Mouse (Mus musculus) heart, embryonic 13.5 days (tissue): ENCODE measurements around the gene Trim17. TPM values are rescaled to one million over a fixed set of nuclear protein-coding genes. Genes with fewer than 3 reads are reported as not detected.

Experiments
- ATAC-seq: fragments of 200-750 bp; cut with Nextera tagmentation; 2 replicates; pipeline ENCODE4 v1.8.0; 2017; ENCODE audit warnings: moderate TSS enrichment; ENCODE audit not compliant: insufficient number of reproducible peaks, low FRiP score, low TSS enrichment; ENCODE audit errors: extremely low read depth
- H3K27ac ChIP-seq: fragments of 300-500 bp; sonication (generic); replicated peaks from 2 replicates; pipeline ENCODE4 v1.5.1; 2015; ENCODE audit warnings: moderate library complexity, mild to moderate bottlenecking, inconsistent platforms
- H3K27me3 ChIP-seq: fragments of 300-500 bp; sonication (generic); replicated peaks from 2 replicates; pipeline ENCODE4 v1.6.1; 2015; ENCODE audit warnings: mild to moderate bottlenecking, inconsistent platforms
- H3K36me3 ChIP-seq: fragments of 300-500 bp; sonication (generic); 2 replicates; pipeline ENCODE4 v1.6.1; 2015; ENCODE audit warnings: mild to moderate bottlenecking, inconsistent platforms
- H3K4me1 ChIP-seq: fragments of 300-500 bp; sonication (generic); 2 replicates; pipeline ENCODE4 v1.6.1; 2015; ENCODE audit warnings: inconsistent platforms
- H3K4me2 ChIP-seq: fragments of 300-500 bp; sonication (generic); 2 replicates; pipeline ENCODE4 v1.6.1; 2015; ENCODE audit warnings: inconsistent platforms, mild to moderate bottlenecking, moderate library complexity
- H3K4me3 ChIP-seq: fragments of 300-500 bp; sonication (generic); 2 replicates; pipeline ENCODE4 v1.5.1; 2015; ENCODE audit warnings: moderate library complexity, mild to moderate bottlenecking, inconsistent platforms
- H3K9ac ChIP-seq: fragments of 300-500 bp; sonication (generic); 2 replicates; pipeline ENCODE4 v1.6.1; 2015; ENCODE audit warnings: inconsistent platforms, mild to moderate bottlenecking, moderate library complexity
- H3K9me3 ChIP-seq: fragments of 300-500 bp; sonication (generic); 2 replicates; pipeline ENCODE4 v1.6.1; 2016; ENCODE audit warnings: inconsistent platforms
- WGBS: fragments of 180-500 bp; shearing (Covaris S2); methylation state at CpG from one replicate; pipeline ENCODE4 v1.1.7; 2015; ENCODE audit warnings: mixed read lengths; 5-methylcytosine and 5-hydroxymethylcytosine counted together
- polyA plus RNA-seq: library from polyadenylated mRNA; unstranded; fragments of >200 nt; fragmentation: Nextera tagmentation; extraction: Ambion mirVana; gene quantifications from 2 replicates; pipeline ENCODE4 v1.2.1, GENCODE M21; 2015

Trim17 gene
- polyA plus RNA-seq, 1 experiment from 2014 or later = 0.76 TPM

DNA sequence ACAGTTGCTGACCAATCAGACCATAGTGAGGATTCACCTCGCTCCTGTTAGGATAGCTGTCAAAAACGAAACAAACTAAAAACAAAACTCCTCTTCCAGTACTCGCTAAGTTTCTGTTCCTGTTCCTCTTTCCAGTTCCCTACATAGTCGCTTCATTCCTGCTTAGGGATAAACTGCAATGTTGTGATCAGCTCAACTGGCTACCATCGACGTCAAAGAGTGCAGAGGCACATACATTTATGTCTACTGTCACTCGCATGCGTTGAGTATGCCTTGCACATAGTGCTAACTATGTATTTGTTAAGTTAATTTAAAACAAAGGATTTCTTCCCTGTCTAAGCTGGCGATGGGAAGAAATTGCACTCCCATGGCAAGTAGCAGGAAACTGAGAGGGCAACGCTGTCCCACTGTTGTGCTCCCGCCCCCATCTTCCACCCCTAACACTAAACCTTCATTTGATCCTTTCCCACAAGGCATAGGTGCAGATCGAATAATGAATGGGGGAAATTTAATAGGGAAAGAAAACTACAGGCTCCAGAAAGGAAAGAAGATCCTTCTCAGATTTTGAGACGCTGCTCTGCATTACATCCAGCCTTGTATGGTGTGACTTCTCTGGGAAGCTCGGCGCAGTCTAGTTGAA is 4.8 kb downstream of the Trim17 start:
- Histone ChIP-seq H3K4me3 (peak overlapping the region; percentile 63), H3K27ac (peak overlapping the region; percentile 24; the same call in 1 of the 2 replicates), H3K36me3 (peaks cover 16% of the 10 kb centered on the region), H3K27me3 (peaks cover 33% of the 10 kb centered on the region), H3K4me1 (peaks cover 36% of the 10 kb centered on the region), H3K9me3 (peaks cover 9% of the 10 kb centered on the region; the same call in 1 of the 2 replicates), H3K4me2 (peak overlapping the region; percentile 85), H3K9ac (peak overlapping the region; percentile 76)
- ATAC-seq = no peak
- 35% methylated on average over 15 of the region's 15 CpGs for WGBS

- Histone ChIP-seq H3K9ac (peak overlapping the region; percentile 76), H3K36me3 (peaks cover 16% of the 10 kb centered on the region), H3K4me1 (peaks cover 41% of the 10 kb centered on the region), H3K4me3 (peak overlapping the region; percentile 63), H3K4me2 (peak overlapping the region; percentile 85), H3K27me3 (peaks cover 35% of the 10 kb centered on the region), H3K9me3 (peaks cover 9% of the 10 kb centered on the region; the same call in 1 of the 2 replicates), H3K27ac (peak overlapping the region; percentile 53; the same call in 1 of the 2 replicates)
- no peak; the same call in 1 of the 2 replicates for ATAC-seq
- WGBS = 3% methylated on average over 40 of the region's 40 CpGs
Measured at GRCm38 (mm10) chr11:58959921-58960465, 5.5 kb downstream of the Trim17 start.

DNA sequence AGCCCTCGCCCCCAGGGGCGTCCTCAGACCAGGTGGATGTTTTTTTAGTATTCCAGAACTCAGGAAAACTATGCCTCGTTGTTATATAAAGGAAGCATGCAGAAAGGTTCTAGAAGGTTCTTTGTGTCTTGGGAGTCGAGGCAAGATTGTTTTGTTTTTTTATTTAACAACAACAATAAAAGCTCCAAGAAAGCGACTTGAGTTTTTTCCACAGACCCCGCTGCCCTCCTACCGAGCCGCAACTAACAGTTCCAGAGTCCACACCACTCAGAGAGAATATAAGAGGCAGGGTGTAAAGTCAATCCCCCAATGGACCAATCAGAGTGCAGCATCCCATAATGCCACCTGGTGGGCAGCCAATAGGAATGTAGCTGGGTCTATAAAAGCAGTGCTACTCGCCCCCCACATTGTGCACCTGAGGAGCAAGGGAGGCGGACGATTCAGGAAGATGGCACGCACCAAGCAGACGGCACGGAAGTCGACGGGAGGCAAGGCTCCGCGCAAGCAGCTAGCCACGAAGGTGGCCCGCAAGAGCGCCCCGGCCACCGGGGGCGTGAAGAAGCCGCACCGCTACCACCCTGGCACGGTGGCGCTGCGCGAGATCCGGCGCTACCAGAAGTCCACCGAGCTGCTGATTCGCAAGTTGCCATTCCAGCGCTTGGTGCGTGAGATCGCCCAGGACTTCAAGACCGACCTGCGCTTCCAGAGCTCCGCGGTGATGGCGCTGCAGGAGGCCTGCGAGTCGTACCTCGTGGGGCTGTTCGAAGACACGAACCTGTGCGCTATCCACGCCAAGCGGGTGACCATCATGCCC is 7.1 kb downstream of the Trim17 start:
- 47% methylated on average over 50 of the region's 50 CpGs for WGBS
- peaks cover 43% of the 10 kb centered on the region for H3K4me1 ChIP-seq
- H3K27ac ChIP-seq = no peak overlapping the region
- peaks cover 35% of the 10 kb centered on the region for H3K27me3 ChIP-seq
- H3K9me3 ChIP-seq = peaks cover 9% of the 10 kb centered on the region; the same call in 1 of the 2 replicates
- no peak overlapping the region for H3K9ac ChIP-seq
- H3K36me3 ChIP-seq = peaks cover 16% of the 10 kb centered on the region
- peak overlapping the region; percentile 22 for H3K4me2 ChIP-seq
- peak overlapping the region; percentile 20; the same call in 1 of the 2 replicates for H3K4me3 ChIP-seq
- no peak for ATAC-seq

GRCm38 (mm10) chr11:58963543-58963942 is 9.1 kb downstream of the Trim17 start:
- H3K27me3 ChIP-seq = peaks cover 35% of the 10 kb centered on the region
- WGBS = 34% methylated on average over 17 of the region's 17 CpGs
- H3K9ac ChIP-seq = no peak overlapping the region
- no peak for ATAC-seq
- no peak overlapping the region for H3K27ac ChIP-seq
- H3K4me2 ChIP-seq = no peak overlapping the region
- no peak overlapping the region for H3K4me3 ChIP-seq
- no peaks in the 10 kb centered on the region for H3K36me3 ChIP-seq
- peaks cover 9% of the 10 kb centered on the region; the same call in 1 of the 2 replicates for H3K9me3 ChIP-seq
- peaks cover 35% of the 10 kb centered on the region for H3K4me1 ChIP-seq

GRCm38 (mm10) chr11:58964216-58964615 is 9.7 kb downstream of the Trim17 start:
- no peak overlapping the region for H3K4me3 ChIP-seq
- no peak overlapping the region for H3K4me2 ChIP-seq
- no peak overlapping the region for H3K9ac ChIP-seq
- H3K9me3 ChIP-seq = peaks cover 9% of the 10 kb centered on the region; the same call in 1 of the 2 replicates
- peaks cover 35% of the 10 kb centered on the region for H3K27me3 ChIP-seq
- H3K27ac ChIP-seq = no peak overlapping the region
- WGBS = 75% methylated on average over 7 of the region's 7 CpGs
- ATAC-seq = no peak
- peaks cover 35% of the 10 kb centered on the region for H3K4me1 ChIP-seq
- 0 out of 2 replicates have a peak, but pooled peaks cover 2% of the 10 kb centered on the region for H3K36me3 ChIP-seq

DNA sequence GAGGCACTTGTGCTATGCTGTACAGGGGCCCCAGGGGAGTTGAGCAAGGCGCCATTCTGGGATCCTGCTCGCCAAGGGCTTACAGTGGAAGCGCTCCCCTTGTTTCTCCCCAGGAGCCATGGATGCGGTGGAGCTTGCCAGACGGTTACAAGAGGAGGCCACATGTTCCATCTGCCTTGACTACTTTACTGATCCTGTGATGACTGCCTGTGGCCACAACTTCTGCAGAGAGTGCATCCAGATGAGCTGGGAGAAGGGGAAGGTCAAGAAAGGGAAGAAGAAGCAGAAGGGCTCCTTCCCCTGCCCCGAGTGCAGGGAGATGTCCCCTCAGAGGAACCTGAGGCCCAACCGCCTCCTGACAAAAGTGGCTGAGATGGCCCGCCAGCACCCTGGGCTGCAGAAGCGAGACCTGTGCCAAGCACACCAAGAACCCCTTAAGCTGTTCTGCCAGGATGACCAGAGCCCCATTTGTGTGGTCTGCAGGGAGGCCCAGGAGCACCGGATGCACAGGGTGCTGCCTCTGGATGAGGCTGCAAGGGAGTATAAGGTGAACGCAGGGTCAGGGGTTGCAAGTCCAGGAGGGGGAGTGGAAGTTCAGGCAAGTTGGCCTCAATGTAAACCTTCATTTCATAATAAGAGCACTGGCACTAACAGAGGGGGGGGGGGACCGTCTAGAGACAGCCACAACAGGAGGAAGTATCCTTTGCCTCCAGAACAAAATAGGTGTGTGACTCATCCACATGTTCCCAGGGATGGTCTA is 10.7 kb downstream of the Trim17 start:
- WGBS = 36% methylated on average over 12 of the region's 12 CpGs
- Histone ChIP-seq H3K9me3 (peaks cover 9% of the 10 kb centered on the region; the same call in 1 of the 2 replicates), H3K4me1 (peaks cover 34% of the 10 kb centered on the region), H3K27ac (no peak overlapping the region), H3K4me2 (0 out of 2 replicates have a peak overlapping the region, but pooled peaks have one; percentile 15), H3K4me3 (no peak overlapping the region), H3K36me3 (peaks cover 10% of the 10 kb centered on the region; the same call in 1 of the 2 replicates), H3K27me3 (peaks cover 35% of the 10 kb centered on the region), H3K9ac (peak overlapping the region; percentile 28; the same call in 1 of the 2 replicates)
- ATAC-seq = no peak

GRCm38 (mm10) chr11:58967346-58967745 is 12.9 kb downstream of the Trim17 start:
- no peak overlapping the region for H3K4me3 ChIP-seq
- no peaks in the 10 kb centered on the region for H3K9me3 ChIP-seq
- H3K9ac ChIP-seq = no peak overlapping the region
- no peak overlapping the region for H3K27ac ChIP-seq
- H3K4me1 ChIP-seq = peaks cover 44% of the 10 kb centered on the region
- ATAC-seq = no peak
- H3K4me2 ChIP-seq = no peak overlapping the region
- H3K36me3 ChIP-seq = peaks cover 25% of the 10 kb centered on the region
- peaks cover 21% of the 10 kb centered on the region for H3K27me3 ChIP-seq
- 94% methylated on average over 1 of the region's 1 CpGs for WGBS

DNA sequence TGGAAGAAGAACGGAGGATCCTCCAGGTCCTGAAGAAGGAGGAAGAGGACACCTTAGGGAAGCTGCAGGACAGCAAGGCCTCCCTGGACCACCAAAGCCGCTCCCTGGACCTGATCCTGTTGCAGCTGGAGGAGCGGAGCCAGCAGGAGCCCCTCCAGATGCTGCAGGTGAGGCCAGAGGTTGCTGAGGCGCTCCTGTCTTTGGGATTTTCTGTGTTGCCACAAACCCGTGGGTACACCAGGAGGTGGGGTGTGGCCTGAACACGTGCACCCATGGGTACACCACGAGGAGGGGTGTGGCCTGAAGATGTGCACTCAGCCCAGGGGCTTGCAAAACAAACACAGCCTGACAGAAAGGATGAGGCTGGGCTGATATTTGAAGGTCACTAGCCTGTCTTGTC is 14.1 kb downstream of the Trim17 start:
- no peak overlapping the region for H3K9ac ChIP-seq
- peaks cover 44% of the 10 kb centered on the region for H3K4me1 ChIP-seq
- no peaks in the 10 kb centered on the region for H3K9me3 ChIP-seq
- peaks cover 9% of the 10 kb centered on the region for H3K27me3 ChIP-seq
- no peak for ATAC-seq
- H3K4me3 ChIP-seq = no peak overlapping the region
- WGBS = 77% methylated on average over 7 of the region's 7 CpGs
- H3K4me2 ChIP-seq = no peak overlapping the region
- H3K36me3 ChIP-seq = peaks cover 29% of the 10 kb centered on the region
- no peak overlapping the region for H3K27ac ChIP-seq

GRCm38 (mm10) chr11:58969027-58969426 is 14.5 kb downstream of the Trim17 start:
- Histone ChIP-seq H3K4me2 (no peak overlapping the region), H3K27me3 (peaks cover 4% of the 10 kb centered on the region; the same call in 1 of the 2 replicates), H3K36me3 (peaks cover 29% of the 10 kb centered on the region), H3K9me3 (no peaks in the 10 kb centered on the region), H3K9ac (peak overlapping the region; percentile 33; the same call in 1 of the 2 replicates), H3K27ac (no peak overlapping the region), H3K4me3 (no peak overlapping the region), H3K4me1 (peaks cover 43% of the 10 kb centered on the region)
- WGBS = 58% methylated on average over 8 of the region's 8 CpGs
- no peak for ATAC-seq

GRCm38 (mm10) chr11:58969659-58970058 is 15.2 kb downstream of the Trim17 start:
- WGBS = 69% methylated on average over 6 of the region's 6 CpGs
- no peaks in the 10 kb centered on the region for H3K9me3 ChIP-seq
- H3K9ac ChIP-seq = peak overlapping the region; percentile 33; the same call in 1 of the 2 replicates
- peaks cover 32% of the 10 kb centered on the region for H3K36me3 ChIP-seq
- H3K27ac ChIP-seq = no peak overlapping the region
- H3K4me2 ChIP-seq = no peak overlapping the region
- no peak for ATAC-seq
- H3K4me3 ChIP-seq = no peak overlapping the region
- H3K27me3 ChIP-seq = no peaks in the 10 kb centered on the region
- peaks cover 41% of the 10 kb centered on the region for H3K4me1 ChIP-seq
